Mouse (Mus musculus): ENCODE data around the gene Ipo9.
"Not testable (repeated sequence)": the region's sequence is repeated elsewhere in the genome, so short reads cannot be mapped to it uniquely, and the experiment has no call there.

The Ipo9 gene

GRCm38 (mm10) chr1:135430669-135431017, 344 bp upstream of the Ipo9 start:
- DNase-seq (ENCODE audit: low spot score in 2 of 2) = no peak

- DNase-seq (ENCODE audit: low spot score in 2 of 2) = no peak
Measured at GRCm38 (mm10) chr1:135427390-135427789, 2.9 kb downstream of the Ipo9 start.

GRCm38 (mm10) chr1:135426645-135427044, 3.7 kb downstream of the Ipo9 start:
- DNase-seq (ENCODE audit: low spot score in 2 of 2) = no peak

DNA sequence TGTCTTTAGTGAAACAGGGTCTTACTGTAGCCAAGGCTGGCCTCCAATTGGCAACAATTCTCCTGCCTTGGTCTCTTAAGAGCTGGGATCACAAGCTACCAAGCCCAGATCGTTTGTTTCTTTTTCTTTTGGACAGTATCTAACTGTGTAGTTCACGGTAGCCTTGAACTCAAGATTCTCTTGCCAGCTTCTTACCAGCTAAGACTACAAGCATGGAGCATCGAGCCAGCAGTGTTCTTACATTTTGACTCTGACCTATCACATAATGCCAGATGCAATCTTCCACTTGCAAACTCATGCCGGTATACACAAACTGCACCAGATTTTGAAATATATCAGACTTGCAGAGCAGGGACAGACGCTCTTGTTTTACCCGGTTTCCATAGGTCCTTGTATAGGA, 7.5 kb downstream of the Ipo9 start:
- no peak for DNase-seq (ENCODE audit: low spot score in 2 of 2)

- DNase-seq (ENCODE audit: low spot score in 2 of 2) = peak; percentile 39 to 64
Measured at GRCm38 (mm10) chr1:135413996-135414395, 16.3 kb downstream of the Ipo9 start.

DNA sequence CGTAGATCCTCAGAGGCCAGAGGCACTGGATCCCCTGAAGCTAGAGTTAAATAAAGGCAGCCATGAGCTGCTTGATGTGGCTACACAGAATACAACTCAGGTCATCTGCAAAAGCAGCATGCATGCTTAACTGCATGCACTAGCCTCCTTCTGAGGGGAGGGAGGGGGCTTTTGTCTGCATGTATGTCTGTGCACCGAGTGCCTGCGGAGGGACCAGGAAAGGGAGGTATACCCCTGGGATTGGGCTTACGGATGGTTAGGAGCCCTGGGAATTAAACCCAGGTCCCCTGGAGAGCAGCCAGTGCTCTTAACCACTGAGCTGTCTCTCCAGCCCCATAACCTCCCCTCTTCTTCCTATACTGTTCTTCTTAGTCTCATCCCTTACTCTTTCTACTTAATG, 18.2 kb downstream of the Ipo9 start:
- DNase-seq (ENCODE audit: low spot score in 2 of 2) = no peak

- peak; percentile 87 to 88 for DNase-seq (ENCODE audit: low spot score in 2 of 2)
Measured at GRCm38 (mm10) chr1:135410967-135411366, 19.3 kb downstream of the Ipo9 start.

DNA sequence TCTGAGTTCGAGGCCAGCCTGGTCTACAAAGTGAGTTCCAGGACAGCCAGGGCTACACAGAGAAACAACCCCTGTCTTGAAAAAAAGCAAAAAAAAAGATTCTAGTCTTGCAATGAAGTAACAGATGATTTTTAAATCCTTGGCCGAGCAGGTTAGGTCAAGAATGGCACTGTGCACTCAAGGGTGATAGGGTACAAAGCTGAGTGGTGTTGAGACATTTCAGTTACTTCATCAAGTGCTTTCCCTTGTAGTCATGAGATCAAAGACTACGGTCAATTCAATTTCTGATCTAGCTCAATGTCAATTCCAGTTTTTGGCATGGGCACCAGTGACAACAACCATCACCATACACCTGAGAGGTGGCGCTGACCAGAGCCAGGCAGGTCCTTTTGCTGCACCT, 21.3 kb downstream of the Ipo9 start:
- no peak for DNase-seq (ENCODE audit: low spot score in 2 of 2)

GRCm38 (mm10) chr1:135405356-135405755, 24.9 kb downstream of the Ipo9 start:
- no peak for DNase-seq (ENCODE audit: low spot score in 2 of 2)

DNA sequence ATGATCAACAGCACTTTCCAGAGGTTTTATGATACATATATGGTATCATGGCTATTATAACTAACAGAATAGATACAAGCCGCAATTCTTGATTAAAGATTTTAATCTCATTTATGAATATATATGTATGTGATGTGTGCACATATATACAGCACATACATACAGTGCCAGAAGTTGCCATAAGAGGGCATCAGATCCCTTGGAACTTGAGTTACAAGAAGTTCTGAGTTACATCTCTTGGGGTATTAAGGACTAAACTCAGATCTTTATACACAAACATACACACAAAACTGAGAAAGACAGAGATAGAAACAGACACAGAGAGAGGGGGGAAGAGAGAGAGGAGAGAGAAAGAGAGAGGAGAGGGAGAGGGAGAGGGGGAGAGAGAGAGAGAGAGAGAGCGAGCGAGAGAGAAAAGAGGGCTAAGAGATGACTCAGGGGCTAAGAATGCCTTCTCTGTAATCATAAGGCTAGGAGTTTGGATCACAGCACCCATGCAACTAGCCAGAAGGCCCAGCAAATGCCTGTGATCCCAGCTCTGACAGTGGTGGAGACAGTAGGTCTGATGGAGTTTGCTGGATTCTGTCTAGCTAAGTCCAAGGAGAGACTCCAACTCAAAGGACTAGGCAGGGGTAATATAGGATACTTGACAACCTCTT, 28.7 kb downstream of the Ipo9 start:
- no peak for DNase-seq (ENCODE audit: low spot score in 2 of 2)

DNA sequence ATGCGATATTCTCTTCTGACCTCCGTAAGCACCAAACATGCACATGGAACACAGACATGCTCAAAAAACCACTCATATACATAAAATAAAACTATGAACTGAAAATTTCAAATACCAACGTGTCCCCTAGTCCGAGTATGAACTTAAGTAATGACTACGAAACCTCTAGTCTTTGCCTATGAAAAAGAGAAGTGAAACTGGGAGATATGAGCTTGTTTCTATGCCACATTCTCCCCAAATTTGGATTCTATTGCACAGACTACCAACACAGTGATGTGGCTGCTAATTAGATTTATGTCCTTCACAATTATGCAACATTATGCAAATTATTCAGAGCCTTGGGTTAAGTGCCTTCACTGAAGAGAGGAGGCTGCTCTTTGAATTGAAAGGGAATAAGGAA, 30.8 kb downstream of the Ipo9 start:
- DNase-seq (ENCODE audit: low spot score in 2 of 2) = no peak

DNA sequence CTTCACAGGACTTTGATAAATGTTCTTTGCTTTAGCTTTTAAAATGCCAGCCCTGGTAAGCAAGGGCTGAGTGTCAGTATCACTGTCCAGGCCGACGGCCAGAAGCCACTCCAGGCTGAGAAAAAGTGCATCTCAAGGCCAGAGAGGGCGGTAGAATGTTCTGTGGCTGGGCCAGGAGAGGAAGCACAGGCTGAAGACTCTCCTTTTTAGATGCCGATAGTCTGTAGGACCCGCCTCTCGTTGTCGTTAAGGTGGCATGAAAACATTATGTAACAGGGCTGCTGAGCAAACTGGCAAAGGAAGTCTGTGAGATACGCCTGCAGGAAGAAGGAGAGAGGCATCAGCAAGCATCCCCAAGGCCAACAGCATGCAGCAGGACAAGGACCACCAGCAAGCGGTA, 45.1 kb downstream of the Ipo9 start:
- no peak for DNase-seq (ENCODE audit: low spot score in 2 of 2)

DNA sequence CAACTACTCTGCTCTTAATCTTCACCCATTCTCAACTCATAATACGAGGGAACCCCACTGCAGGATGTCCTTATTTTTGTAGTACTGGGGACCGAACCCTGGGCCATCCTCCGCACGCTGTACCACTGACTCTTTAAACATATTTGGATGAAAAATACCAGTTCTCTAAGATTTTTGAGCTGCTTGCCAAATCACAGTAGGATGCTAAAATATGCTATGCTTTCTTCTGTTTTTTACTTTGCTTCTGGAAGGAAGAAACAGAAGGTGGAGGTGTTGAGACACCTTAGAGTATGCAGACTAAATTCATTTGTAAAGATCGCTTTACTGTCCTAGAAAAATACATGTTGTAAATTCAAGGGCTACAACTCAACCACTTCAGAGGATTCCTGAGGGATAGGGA, 46.1 kb downstream of the Ipo9 start:
- no peak for DNase-seq (ENCODE audit: low spot score in 2 of 2)

DNA sequence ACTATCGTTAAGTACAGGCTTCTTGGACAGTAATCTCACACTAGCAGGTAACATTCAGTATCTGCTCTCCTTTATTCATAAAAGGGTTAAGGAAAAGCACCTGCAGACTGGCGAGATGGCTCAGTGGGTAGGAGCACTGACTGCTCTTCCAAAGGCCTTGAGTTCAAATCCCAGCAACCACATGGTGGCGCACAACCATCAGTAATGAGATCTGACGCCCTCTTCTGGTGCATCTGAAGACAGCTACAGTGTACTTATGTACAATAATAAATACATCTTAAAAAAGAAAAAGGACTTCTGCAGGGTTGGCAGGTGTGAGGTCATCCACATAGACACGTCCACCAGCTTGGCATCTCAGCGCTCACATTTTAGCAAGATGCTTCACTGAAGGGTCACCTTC, 48.7 kb downstream of the Ipo9 start:
- not testable (repeated sequence) for DNase-seq (ENCODE audit: low spot score in 2 of 2)

DNA sequence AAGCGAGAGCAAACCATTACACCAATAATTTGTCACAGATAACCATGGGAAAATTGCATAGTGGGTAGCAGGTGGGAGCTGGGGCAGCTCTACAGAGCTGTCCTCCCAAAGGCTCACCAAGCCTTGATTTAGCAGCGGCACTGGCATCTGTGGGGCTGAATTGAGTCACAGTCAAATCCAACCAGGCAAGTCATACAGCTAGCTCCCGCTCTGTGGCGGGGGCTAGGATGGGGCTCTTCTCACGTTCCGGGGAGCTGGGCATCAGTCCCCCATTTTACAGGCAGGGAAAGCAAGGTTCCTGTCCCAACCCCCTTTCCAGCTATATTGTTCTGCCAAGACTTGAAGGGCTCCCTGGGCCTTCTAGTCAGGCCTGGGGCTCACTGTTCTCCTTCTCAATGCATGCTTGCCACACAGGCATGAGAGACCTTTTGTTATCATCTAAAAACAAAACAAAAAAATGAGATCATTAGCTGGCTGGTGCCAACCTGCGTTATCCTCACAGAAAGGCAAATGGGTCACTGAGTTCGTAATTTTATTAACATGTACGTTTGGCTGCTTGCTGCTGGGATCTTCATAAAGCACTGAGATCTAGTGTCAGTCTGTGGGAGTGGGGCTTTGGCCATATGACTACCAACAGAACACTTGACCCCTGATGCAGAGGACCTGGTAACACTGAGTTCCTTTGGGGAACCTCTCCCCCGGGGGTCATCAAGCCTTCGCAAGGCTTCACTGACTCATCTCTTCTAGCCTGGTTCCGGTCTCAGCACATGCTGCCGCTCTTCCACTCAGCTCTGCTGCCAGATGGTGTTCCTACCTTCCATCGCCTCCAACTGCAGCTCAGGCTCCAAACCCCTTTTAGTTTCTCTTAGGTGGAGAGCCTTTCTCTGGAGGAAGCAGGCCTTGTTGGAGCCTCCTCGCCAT, 50.0 kb downstream of the Ipo9 start:
- DNase-seq (ENCODE audit: low spot score in 2 of 2) = no peak

GRCm38 (mm10) chr1:135379048-135379447, 51.3 kb downstream of the Ipo9 start:
- DNase-seq (ENCODE audit: low spot score in 2 of 2) = no peak

DNA sequence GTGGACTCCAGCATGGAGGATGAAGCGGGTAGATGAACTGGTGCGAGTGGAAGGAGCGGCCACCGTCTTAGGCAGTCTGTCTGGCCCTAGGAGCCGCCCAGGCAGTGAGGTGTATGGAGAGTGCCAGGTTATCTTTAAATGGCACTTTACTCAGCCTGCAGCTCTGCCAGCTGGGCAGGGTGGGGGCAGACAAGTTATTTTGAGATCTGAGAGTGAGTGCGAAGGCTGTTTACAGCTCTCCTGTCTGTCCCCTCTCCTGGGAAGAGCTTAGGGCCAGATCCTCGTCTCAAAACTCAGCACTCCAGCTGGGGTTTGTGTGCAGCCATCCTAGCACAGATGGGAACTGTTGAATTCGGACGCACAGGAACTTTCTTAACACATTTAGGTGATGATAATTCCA, 51.7 kb downstream of the Ipo9 start:
- DNase-seq (ENCODE audit: low spot score in 2 of 2) = peak; percentile 52 to 65

DNA sequence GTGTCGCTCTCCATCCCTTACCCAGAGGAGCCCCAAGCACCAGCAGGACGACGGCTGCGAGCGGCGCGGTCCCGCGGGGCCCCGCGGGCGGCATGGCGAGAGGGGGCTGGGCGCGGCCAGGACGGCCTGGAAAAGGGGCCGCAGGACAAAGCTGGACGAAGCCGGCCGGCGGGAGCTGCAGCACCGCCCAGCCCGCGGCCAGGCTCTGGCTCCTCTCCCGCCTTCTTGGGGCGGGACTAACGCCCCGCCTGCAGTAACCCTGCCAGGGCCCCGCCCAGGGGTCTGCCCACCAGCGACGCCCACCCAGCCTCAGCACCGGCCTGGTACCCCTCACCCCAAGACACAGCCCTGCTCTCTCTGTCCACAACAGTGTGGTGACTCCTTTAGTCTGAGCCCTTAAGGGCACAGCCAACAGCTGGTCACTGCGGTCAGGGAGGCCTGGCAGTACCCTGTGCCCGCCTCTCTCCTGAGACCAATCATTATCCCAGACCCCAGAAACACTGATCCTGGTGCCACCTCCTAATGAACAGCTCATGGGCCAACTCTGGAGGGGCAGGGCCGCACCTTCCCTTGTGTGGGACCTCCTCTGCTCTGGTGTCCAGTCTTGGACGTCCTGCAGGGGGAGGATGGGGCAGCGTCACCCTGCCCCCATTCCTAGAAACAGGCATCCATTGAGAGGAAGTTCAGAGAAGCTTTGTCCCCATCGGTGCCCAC, 55.3 kb downstream of the Ipo9 start, which contains the start of gene Shisa4:
TSS of gene Shisa4 (minus strand) at position 370 of the 714 bp plus-strand sequence.
- peak; percentile 50 to 58 for DNase-seq (ENCODE audit: low spot score in 2 of 2)

DNA sequence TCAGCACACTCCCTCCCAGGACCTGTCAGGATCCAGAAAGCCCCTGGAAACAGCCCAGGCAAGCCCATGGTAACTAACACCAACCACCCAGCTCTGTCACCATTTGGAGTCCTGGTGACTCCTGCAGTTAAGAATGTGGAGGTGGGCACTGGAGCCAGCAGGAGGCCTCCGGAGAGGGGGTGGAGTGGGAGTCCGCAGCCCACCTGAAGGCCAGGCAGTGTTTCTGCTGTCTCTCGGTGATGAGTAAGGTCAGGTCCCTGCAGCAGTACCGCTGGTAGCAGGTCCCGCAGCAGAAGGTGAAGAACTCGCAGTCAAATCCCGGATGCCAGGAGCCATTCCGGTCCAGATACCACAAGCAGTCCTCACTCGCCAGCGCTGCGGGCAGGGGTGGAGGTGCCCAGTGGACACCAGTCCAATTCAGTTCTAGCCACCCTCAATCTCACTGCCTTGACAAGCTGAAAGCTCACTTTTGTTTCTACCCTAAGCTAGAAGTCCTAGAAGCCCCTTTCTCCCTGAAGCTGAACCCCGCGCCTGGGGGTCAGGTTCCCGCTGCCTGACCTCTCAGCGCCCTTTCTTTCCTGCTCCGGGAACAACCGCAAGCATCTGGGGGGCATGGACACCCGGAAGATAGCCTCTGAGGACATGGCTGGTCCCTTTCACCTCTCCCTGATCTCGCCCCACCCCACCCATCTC, 56.0 kb downstream of the Ipo9 start:
- DNase-seq (ENCODE audit: low spot score in 2 of 2) = no peak

DNA sequence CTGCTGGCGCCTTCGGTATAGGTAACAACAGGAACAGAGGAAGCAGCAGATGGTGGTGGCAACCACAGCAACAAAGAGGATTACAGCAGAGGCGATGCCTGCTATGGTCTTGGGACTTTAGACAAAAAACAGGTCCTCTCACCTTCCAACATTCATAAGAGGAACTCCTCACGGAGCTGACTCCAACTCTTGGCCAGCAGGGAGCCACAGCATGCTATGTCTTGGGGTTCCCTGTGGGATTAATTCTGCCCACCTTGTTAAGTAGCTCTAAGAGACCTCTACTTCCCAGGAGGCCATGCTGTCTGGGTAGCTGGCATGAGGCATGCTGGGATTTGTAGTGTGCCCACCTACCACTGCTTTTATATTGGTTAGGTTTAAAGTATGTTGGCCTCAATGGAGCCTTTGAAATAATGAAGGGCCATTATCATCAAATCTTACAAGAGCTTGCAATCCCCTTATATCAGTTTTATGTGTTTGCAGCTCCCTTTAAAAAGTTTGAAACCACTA, 57.1 kb downstream of the Ipo9 start:
- DNase-seq (ENCODE audit: low spot score in 2 of 2) = no peak

GRCm38 (mm10) chr1:135369415-135369814, 60.9 kb downstream of the Ipo9 start:
- no peak for DNase-seq (ENCODE audit: low spot score in 2 of 2)

GRCm38 (mm10) chr1:135368982-135369381, 61.3 kb downstream of the Ipo9 start:
- DNase-seq (ENCODE audit: low spot score in 2 of 2) = peak; percentile 53 to 63
